Mouse (Mus musculus) mesoderm, embryonic 11.5 days (tissue): ENCODE data around the gene Cnih4.

Experiments used
- DNase-seq: peaks from one replicate; pipeline ENCODE4 v3.0.0-alpha.2; 2012; ENCODE audit warnings: low read depth, low spot score

The Cnih4 gene

GRCm38 (mm10) chr1:181143950-181144836, at the start of gene Cnih4, which contains the start of gene Nvl:
Cnih4 (plus strand) TSS chr1:181144693.
Nvl (minus strand) TSS chr1:181144204.
- DNase-seq: peak; percentile 96

DNA sequence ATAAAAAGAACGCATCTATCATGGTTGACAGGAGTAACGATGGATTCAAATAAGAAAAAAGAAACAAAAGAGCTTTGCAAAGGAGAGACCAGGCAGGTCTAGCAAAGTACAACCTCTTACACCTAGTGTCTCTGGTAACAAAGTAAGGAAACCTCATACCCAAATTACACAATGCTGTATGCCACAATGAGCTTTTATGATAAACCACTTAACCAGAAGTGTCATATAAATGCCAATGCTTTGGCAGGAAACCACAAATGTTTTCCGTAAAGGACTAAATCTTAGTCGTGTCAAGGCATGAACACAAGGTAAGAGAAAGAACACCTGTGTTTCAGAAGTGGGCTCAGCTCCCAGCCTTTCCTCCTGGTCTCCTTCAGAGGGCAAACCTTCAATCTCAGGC, 27.4 kb upstream of the Cnih4 start:
- DNase-seq: no peak

DNA sequence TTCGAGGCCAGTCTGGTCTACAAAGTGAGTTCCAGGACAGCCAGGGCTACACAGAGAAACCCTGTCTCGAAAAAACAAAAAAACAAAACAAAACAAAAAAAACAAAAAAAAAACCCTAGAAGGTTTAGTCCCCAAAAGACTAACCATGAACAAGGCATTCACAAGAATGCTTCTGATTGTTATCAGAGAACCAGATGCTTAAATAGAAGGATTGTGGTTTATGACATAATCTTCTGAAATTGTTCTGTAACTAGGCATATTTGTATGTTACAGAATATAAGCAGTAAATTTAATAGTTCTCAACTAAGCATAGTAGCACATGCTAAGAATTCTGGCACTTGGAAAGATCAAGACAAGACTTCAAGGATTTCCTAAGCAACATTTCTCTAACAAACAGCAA, 20.3 kb upstream of the Cnih4 start:
- DNase-seq: no peak

GRCm38 (mm10) chr1:181125916-181126315, 18.6 kb upstream of the Cnih4 start:
- DNase-seq: no peak

DNA sequence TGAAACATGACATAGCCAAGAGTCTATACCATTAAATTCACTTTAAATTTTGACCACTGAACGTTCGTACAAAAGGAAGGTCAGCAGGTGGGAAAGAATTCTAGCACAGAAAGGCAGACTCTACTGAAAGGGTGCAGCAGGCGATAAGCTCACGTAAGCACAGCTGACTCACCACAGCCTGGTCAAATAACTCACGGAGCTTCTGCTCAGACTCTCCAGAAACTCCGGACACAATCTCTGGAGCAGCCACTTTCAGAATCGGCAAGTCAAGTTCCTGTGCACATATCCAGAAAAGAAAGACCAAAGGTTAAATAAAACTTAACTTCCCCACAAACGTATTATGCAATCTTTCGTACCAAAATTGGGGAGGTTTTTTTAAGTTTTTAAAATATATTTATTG, 17.7 kb upstream of the Cnih4 start:
- no peak for DNase-seq

DNA sequence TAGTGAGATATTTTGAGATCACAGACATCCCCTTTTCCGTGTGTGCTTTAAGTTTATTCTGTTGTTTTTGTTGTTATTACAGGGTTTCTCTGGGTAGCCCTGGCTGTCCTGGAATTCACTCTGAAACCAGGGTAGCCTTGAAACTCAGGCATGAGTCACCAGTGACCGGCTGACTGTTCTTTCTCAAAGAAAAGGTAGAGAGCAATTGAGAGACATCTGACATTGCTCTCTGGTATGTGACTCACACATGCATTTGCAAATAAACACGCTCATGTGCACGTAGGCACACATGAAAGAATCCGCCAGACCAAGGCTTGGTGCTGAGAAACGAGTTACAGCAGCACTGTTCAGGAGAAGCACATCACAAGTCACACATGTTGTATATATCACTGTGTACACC, 12.6 kb upstream of the Cnih4 start:
- DNase-seq: no peak

GRCm38 (mm10) chr1:181138730-181139129, 5.8 kb upstream of the Cnih4 start:
- no peak for DNase-seq

DNA sequence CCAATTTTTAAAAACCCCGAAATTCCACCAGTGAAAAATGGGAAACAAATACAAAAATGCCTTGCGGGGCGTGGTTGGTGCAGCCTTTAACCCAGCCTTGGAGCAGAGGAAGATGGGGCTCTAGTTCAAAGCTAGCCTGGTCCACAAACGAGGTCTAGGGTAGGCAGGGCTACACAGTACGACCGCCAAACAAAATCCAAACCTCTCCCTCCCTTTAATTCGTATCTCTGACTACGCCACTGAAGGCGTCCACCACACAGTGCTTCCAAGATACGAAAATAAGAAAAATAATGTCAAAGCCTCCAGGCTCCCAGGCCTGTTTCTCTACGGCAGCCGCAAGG, 914 bp upstream of the Cnih4 start:
- DNase-seq: no peak

DNA sequence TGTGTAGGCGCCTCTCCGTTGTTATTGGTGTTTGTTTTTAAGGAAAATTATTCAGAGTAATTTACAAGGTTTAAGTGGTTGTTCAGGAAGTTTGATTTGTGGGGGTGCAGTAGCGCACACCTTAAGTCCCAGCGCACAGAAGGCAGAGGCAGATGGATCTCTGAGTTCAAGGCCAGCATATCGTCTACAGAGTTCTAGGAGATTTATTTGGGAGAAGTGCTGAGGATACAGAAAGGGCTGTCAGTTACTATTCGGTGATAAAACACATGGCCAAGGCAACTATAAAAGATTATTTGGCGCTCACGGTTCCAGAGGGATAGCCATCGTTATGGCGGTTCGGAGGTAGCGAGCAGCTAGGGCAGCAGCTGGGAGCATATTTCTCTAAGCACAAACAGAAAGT, 473 bp downstream of the Cnih4 start:
- no peak for DNase-seq

DNA sequence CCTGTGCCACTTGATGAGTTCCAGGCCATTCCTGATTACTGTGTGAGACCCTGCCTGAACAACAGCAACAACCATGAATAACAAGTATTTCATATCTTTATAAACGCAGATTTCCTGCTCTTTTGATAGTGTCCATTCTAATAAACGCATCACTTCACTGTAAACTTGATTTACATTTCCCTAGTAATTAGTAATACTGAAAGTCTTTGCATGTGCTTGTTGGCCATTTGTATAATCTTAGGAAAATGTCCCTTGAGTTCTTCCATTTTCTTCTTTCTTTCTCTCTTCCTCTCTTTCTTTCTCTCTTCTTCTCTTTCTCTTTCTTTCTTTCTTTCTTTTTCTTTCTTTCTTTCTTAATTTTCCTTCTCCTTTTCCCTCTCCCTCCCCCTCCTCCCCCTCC, 1.7 kb downstream of the Cnih4 start:
- no peak for DNase-seq

GRCm38 (mm10) chr1:181148540-181148939, 4.0 kb downstream of the Cnih4 start:
- no peak for DNase-seq

DNA sequence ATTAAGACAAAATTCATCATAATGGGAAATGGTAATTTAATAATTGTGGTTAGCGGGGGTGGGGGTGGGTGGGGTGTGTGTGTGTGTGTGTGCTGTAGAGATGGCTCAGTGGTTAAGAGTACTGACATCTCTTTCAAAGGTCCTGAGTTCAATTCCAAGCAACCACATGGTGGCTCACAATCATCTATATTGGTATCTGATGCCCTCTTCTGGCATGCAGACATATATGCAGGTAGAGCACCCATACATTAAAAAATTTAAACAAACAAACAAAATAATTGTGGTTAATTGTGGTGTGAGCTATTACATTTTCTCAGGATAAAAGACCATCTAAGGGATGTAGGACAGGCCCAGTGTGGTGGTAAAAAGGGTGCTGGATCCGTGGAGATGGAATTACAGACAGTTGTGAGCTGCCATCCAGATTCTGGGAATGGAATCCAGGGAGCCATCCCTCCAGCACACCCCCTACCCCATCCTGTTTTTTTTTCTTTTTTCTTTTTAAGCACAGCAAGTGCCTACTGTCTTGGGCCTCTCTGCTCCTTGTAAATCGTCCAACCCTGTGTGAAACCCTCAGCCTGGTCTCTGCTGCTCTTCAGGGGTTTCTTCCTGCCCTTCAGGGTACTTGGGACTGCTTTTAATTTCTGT, 5.0 kb downstream of the Cnih4 start:
- DNase-seq: no peak

DNA sequence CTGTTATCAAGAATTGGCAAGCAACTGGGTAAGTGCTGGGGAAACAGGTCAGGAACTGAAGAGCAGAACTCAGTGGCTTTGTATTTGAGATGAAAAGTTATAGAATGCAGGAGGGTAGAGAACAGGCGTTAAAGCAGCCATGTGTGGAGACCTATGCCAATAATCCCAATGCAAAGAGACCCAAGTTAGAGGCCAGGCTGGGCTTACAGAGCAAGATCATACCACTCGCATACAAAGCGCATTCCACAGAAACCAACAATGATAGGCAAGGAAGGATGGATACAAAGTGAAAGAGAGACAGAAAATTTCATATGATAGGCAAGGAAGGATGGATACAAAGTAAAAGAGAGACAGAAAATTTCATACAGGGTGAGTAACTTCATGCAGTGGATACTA, 5.9 kb downstream of the Cnih4 start:
- DNase-seq: no peak

DNA sequence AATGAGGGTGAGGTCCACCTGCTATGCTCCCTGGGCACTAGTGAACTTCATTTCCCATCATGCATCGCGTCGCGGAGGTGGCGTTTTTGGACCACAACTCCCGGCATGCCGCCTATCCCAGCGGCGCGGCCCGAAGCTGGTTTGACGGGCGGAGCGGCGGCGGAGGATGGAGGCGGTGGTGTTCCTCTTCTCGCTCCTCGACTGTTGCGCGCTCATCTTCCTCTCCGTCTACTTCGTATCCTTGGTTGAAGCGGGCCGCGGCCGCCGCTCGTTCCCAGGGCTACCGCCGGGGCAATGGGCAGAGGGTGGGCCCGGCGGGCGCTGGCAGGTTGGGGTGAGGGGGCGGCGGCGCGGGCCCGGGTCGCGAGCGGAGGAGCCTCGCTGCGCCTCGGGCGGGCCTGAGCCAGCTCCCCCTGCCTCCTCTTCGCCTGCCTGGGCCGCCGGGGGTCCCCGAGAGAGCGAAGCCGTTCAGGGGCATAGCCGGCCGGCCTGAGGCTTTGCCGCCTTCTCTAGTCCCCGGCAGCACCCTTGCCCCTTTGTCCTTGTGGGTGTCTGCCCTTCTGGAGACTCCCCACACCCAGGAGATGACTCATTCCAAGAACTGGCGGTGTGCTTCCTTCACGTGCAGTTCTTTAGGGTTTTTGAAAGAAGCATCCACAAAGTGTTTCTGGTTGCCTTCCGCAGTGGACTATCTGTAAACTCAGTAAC, 6.5 kb downstream of the Cnih4 start:
- DNase-seq: peak; percentile 90

DNA sequence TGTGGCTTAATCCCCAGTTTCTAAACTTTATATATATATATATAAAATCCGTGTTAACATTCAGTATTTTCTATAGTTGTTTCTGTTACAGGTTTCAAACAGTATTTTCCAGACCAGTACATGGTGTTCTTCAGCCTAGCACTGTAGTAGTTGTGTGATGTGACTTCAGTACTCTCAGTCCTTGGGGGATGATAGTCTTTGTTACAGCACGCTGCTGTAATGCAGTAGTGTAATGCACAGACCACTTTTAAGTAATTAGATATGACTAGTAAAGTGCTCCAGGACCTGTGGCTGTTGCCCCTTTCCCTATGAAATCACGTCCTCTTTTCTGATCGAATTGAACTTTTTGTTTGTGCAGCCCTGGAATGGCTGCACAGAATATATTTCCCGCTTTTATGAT, 7.0 kb downstream of the Cnih4 start:
- no peak for DNase-seq

DNA sequence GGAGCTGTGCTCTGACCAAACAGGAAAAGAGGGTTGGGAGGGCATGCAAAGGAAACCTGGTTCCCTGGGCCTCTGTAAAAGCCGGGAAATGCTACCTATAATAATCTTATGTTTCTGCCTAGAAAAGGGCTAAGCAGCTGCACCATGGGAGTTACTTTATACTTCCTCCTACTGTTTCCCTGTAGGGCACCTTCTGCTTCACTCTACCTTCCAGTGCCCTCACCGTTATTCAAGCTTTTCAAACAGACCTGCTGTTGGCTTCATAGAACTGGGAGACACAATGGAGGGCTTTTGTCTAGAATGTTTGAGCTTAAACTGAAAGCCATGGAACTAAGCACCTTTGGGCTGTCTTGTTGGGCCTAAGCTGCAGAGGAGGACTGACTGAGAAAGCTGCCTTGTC, 23.3 kb downstream of the Cnih4 start:
- no peak for DNase-seq

GRCm38 (mm10) chr1:181168377-181168776, 23.9 kb downstream of the Cnih4 start:
- no peak for DNase-seq

- no peak for DNase-seq
These were observed 25.7 kb downstream of the Cnih4 start for GRCm38 (mm10) chr1:181170210-181170609.

DNA sequence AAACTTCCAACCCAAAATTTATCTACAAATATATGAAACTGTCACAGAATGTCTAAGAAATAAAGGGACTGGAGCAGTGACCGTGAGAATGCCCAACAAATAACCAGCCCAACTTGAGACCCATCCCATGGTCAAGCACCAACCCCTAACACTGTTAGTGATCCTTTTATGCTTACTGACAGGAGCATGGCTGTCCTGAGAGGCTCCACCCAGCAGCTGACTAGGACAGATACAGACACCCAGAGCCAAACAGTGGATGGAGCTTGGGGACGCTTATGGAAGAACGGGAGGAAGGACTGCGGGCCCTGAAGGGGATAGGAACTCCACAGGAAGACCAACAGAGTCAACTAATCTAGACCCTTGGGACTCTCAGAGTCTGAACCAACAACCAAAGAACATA, 44.4 kb downstream of the Cnih4 start:
- no peak for DNase-seq

- no peak for DNase-seq
These were observed 55.0 kb downstream of the Cnih4 start for GRCm38 (mm10) chr1:181199446-181199845.

DNA sequence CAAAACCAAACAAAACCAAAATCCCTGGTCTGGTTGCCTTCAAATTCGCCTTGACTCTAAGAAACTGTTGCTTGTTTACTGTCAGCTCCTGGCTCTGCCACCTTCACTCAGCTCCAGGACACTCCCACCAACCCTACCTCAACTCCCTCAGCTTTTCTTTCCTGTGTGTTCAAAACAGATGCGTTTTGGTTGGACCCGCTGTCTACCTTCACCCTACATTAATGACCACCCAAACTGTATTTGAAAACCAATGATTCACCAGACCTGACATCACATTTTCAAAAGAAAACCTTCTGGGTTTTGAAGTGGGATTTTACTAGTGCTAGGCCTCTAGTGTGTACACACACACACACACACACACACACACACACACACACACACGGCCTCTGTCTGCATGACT, 65.7 kb downstream of the Cnih4 start:
- DNase-seq: no peak

DNA sequence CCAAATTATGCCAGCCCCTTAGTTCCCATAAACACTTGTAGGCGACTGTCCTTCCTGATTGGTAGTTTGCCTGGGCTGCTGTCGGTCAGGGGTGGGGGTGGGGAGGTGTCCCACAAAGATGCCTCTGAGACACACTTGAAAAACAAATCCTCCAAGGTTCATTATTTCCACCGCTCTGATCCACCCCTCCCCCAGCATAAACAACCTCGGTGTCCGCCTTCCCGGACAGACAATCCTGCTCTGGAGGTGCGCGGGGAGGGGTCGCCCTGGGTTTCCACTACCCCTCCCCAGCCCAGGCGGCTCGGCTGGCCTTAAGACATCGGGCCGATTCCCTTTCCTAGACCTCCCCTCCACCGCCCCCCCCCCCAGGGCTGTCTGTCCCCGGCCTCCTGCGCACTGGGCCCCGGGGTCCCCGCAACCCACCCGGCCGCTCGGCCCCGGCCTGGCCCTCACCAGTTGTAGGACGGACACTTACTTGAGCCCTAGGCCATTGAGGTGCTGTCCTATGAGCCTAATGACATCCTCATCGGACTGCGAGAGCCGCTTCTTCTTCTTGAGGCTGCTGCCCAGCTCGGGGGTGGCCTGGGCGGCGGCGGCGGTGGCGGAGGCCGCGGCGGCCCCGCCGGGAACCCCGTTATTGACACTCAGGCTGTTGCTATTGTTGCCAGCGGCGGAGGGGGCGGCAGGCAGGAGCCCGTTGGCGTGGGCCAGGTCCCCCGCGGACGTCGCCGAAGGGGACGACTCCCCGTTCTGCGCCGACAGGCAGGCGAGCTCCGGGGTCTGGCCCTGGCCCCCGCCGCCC, 66.3 kb downstream of the Cnih4 start:
- DNase-seq: no peak
